Mouse (Mus musculus) midbrain, embryonic 14.5 days (tissue): ENCODE results near the gene Col6a2. TPM values are rescaled to one million over a fixed set of nuclear protein-coding genes. Genes with fewer than 3 reads are reported as not detected.

Source experiments
- ATAC-seq: fragments of 200-750 bp; cut with Nextera tagmentation; 2 replicates; pipeline ENCODE4 v1.8.0; 2017; ENCODE audit warnings: moderate number of reproducible peaks, moderate library complexity; ENCODE audit not compliant: low FRiP score, low TSS enrichment
- DNase-seq: peaks from one replicate; pipeline ENCODE4 v3.0.0-alpha.2; 2015
- H3K27ac ChIP-seq: fragments of 300-500 bp; sonication (generic); replicated peaks from 2 replicates; pipeline ENCODE4 v1.5.1; 2014; ENCODE audit warnings: mild to moderate bottlenecking, low read depth, low read length, moderate library complexity
- H3K27me3 ChIP-seq: fragments of 300-500 bp; sonication (generic); 2 replicates; pipeline ENCODE4 v1.6.1; 2014; ENCODE audit warnings: low read length, control low read depth, mixed read lengths; ENCODE audit not compliant: control insufficient read depth, insufficient read depth
- H3K36me3 ChIP-seq: fragments of 300-500 bp; sonication (generic); 2 replicates; pipeline ENCODE4 v1.6.1; 2014; ENCODE audit warnings: low read length, control low read depth; ENCODE audit not compliant: control insufficient read depth, insufficient read depth
- H3K4me1 ChIP-seq: fragments of 300-500 bp; sonication (generic); 2 replicates; pipeline ENCODE4 v1.6.1; 2014; ENCODE audit warnings: mild to moderate bottlenecking, antibody characterized with exemption, low read length, control low read depth; ENCODE audit not compliant: control insufficient read depth, insufficient read depth
- H3K4me2 ChIP-seq: fragments of 300-500 bp; sonication (generic); 2 replicates; pipeline ENCODE4 v1.6.1; 2014; ENCODE audit warnings: mild to moderate bottlenecking, low read length, moderate library complexity
- H3K4me3 ChIP-seq: fragments of 300-500 bp; sonication (generic); replicated peaks from 2 replicates; pipeline ENCODE4 v1.5.1; 2014; ENCODE audit warnings: low read depth, low read length
- H3K9ac ChIP-seq: fragments of 300-500 bp; sonication (generic); replicated peaks from 2 replicates; pipeline ENCODE4 v1.6.1; 2014; ENCODE audit warnings: mild to moderate bottlenecking, low read length, moderate library complexity
- H3K9me3 ChIP-seq: fragments of 300-500 bp; sonication (generic); 2 replicates; pipeline ENCODE4 v1.6.1; 2016; ENCODE audit warnings: low read length, control low read depth, mixed read lengths; ENCODE audit not compliant: control insufficient read depth
- WGBS: fragments of 180-500 bp; shearing (Covaris S2); extraction: QIAGEN DNeasy Blood & Tissue Kit; methylation state at CpG from one replicate; pipeline ENCODE4 v1.1.7; 2014; 5-methylcytosine and 5-hydroxymethylcytosine counted together
- polyA plus RNA-seq: library from polyadenylated mRNA; unstranded; fragments of >200 nt; fragmentation: Nextera tagmentation; extraction: Ambion mirVana; gene quantifications from 2 replicates; pipeline ENCODE4 v1.2.1, GENCODE M21; 2014

Gene Col6a2
- 1.6 and 11.4 TPM in 2 replicates for polyA plus RNA-seq

DNA sequence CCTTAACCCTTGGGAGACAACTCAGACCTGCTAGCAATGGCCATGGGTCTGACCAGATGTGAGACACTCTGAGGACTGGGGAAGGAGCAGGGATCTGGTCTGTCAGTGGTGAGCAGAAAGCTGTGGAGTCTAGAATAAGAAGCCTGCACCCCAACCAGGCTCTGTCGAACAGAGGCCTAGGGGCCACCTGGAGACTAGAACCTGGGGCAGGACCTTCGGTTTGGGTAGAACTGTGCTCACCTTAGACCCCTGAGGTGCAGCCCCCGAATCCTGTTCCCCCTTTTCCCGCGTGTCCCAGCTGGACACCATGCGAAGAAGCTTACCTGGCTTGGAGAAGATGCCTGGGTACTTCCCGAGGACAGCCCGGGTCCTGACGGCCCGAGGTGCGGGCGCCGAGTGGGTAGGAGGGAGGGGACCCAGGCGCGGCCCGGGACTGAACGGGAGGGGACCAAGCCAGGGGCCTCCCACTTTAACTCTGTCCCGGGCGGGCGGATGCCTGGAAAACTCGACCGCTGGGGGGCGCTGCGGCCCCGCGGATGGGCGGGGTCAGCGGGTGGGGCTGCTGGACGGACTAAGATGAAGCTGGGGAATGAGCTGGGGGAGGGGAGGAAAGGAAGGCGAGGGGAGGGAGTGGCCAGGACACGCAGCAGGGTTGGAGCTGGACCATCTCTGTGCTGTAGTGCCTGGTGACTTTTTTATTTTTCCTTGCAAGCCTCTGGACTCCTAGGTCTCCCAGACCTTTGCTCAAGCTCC lies at the start of gene Col6a2:
TSS of gene Col6a2 (minus strand) at position 703 of the 753 bp plus-strand sequence.
- Histone ChIP-seq H3K9me3 (no peaks in the 10 kb centered on the region), H3K27ac (no peak within 1 kb of the TSS), H3K27me3 (no peaks in the 10 kb centered on the region), H3K4me1 (peaks cover 4% of the 10 kb centered on the region; the same call in 1 of the 2 replicates), H3K9ac (peak within 1 kb of the TSS; percentile 39), H3K36me3 (no peaks in the 10 kb centered on the region), H3K4me2 (peak within 1 kb of the TSS; percentile 64), H3K4me3 (peak within 1 kb of the TSS; percentile 29)
- 3% methylated on average over 31 of the region's 31 CpGs for WGBS
- 0 out of 2 replicates have a peak, but pooled peaks have one; percentile 31 for ATAC-seq
- peak; percentile 77 for DNase-seq

DNA sequence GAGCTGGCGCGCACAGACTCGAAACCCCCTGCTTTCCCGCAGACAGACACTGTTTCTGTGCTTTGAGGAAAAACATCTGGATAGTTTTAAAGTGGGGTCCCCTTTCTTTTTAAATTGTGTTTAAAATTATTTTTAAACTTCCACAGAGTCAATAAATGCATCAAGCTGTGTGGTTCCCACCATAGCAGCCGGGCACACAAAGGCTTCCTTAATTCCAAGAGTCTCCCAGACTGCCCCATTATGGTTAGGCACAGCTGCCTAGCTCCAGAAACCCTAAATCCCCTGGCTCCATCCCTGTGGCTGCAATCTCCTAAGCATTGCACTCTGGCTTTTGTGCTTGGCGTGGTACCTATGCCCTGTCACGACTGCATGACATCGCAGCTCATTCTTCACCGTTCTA lies 48.5 kb upstream of the Col6a2 start:
- no peaks in the 10 kb centered on the region for H3K36me3 ChIP-seq
- H3K4me2 ChIP-seq, result no peak overlapping the region

GRCm38 (mm10) chr10:76668947-76669284 lies 45.5 kb upstream of the Col6a2 start:
- H3K27me3 ChIP-seq, result no peaks in the 10 kb centered on the region
- DNase-seq (no peak), ATAC-seq (no peak)
- no peaks in the 10 kb centered on the region for H3K4me1 ChIP-seq
- WGBS, result 77% methylated on average over 7 of the region's 7 CpGs
- H3K27ac ChIP-seq, result no peak overlapping the region
- H3K4me3 ChIP-seq, result no peak overlapping the region
- no peak overlapping the region for H3K9ac ChIP-seq
- peaks cover 10% of the 10 kb centered on the region for H3K9me3 ChIP-seq
- no peaks in the 10 kb centered on the region for H3K36me3 ChIP-seq
- no peak overlapping the region for H3K4me2 ChIP-seq

More for the DNA sequence above, 48.5 kb upstream of the Col6a2 start:
- ATAC-seq (no peak), DNase-seq (no peak)
- H3K27ac ChIP-seq, result no peak overlapping the region
- H3K4me1 ChIP-seq, result no peaks in the 10 kb centered on the region
- H3K4me3 ChIP-seq, result no peak overlapping the region
- 90% methylated on average over 9 of the region's 9 CpGs for WGBS
- H3K27me3 ChIP-seq, result no peaks in the 10 kb centered on the region
- peaks cover 2% of the 10 kb centered on the region; the same call in 1 of the 2 replicates for H3K9me3 ChIP-seq
- no peak overlapping the region for H3K9ac ChIP-seq

GRCm38 (mm10) chr10:76668261-76668946 lies 45.0 kb upstream of the Col6a2 start:
- Histone ChIP-seq H3K4me3 (no peak overlapping the region), H3K27me3 (no peaks in the 10 kb centered on the region), H3K4me2 (no peak overlapping the region), H3K9me3 (peaks cover 10% of the 10 kb centered on the region), H3K4me1 (no peaks in the 10 kb centered on the region), H3K27ac (no peak overlapping the region), H3K9ac (no peak overlapping the region), H3K36me3 (no peaks in the 10 kb centered on the region)
- DNase-seq (no peak), ATAC-seq (no peak)
- WGBS, result 91% methylated on average over 4 of the region's 4 CpGs

- WGBS, result 91% methylated on average over 1 of the region's 1 CpGs
- no peak for ATAC-seq
- peaks cover 10% of the 10 kb centered on the region for H3K9me3 ChIP-seq
Measured at GRCm38 (mm10) chr10:76667197-76667805, 43.9 kb upstream of the Col6a2 start.

GRCm38 (mm10) chr10:76665551-76665950 lies 42.1 kb upstream of the Col6a2 start:
- Histone ChIP-seq H3K4me3 (no peak overlapping the region), H3K9me3 (peaks cover 10% of the 10 kb centered on the region), H3K27me3 (no peaks in the 10 kb centered on the region), H3K4me2 (no peak overlapping the region), H3K36me3 (no peaks in the 10 kb centered on the region), H3K9ac (no peak overlapping the region), H3K4me1 (no peaks in the 10 kb centered on the region), H3K27ac (no peak overlapping the region)
- DNase-seq (no peak), ATAC-seq (no peak)
- 91% methylated on average over 11 of the region's 11 CpGs for WGBS

More at GRCm38 (mm10) chr10:76667197-76667805, 43.9 kb upstream of the Col6a2 start:
- H3K4me3 ChIP-seq, result no peak overlapping the region
- no peak overlapping the region for H3K9ac ChIP-seq
- H3K4me1 ChIP-seq, result no peaks in the 10 kb centered on the region
- no peak overlapping the region for H3K4me2 ChIP-seq
- no peaks in the 10 kb centered on the region for H3K36me3 ChIP-seq
- DNase-seq, result no peak
- H3K27me3 ChIP-seq, result no peaks in the 10 kb centered on the region
- no peak overlapping the region for H3K27ac ChIP-seq

DNA sequence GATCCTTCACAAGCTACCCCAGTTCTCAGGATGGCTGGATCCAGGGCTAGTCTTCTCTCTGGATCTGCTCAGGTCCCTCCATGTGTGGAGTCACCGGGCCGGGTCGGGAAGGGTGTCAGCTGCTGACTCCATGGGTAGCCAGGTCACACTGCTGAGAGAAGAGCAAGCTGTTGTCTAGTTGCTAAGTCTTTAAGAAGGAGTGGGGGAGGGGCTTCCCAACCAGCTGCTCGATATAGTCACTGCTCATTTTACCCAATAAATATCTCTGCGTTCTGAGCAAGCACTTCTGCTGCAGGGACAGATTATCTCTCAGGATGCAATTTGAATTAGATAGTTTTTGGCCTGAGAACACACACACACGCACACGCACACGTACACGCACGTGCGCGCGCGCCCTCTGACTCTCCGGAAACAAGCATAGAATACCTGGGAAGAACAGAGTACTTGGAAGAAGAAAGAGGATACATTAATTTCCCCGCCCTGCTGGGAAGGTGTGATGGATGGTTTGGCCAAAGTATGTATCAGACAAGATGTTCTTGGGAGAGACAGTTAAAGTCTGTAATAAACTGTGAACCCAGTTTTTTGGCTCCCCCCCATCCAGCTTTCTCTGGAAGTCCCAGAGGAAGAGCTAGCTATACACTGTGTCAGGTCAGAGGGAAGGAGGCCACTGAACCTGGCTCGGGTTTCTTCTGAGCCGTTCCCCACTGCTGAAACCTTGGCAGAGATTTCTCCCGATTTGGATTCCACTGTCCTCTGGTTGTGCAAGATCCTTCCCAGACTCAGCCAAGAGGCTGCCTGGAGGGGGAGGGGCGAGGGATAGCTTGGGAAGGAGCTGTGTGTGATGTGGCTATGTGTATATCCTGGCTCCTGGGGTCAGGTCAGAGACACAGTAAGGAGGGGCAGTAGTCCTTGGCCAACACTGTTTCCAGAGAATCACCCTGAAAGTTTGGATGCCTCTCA lies 41.0 kb upstream of the Col6a2 start:
- ATAC-seq, result no peak
- Histone ChIP-seq H3K4me1 (no peaks in the 10 kb centered on the region), H3K27ac (no peak overlapping the region), H3K9me3 (peaks cover 10% of the 10 kb centered on the region), H3K36me3 (no peaks in the 10 kb centered on the region), H3K9ac (no peak overlapping the region), H3K4me3 (no peak overlapping the region), H3K27me3 (no peaks in the 10 kb centered on the region), H3K4me2 (no peak overlapping the region)
- no peak for DNase-seq
- WGBS, result 82% methylated on average over 20 of the region's 20 CpGs
